Mouse (Mus musculus) liver, postnatal 0 days (tissue): ENCODE measurements around the gene Nipal4.

Experiments used
- CTCF ChIP-seq: sonication (generic); IDR thresholded peaks from 2 replicates; pipeline ENCODE4 v1.5.1; 2016; ENCODE audit warnings: antibody characterized with exemption, low read depth
- EP300 ChIP-seq: IDR thresholded peaks from 2 replicates; pipeline ENCODE4 v1.6.1; 2016; ENCODE audit warnings: antibody characterized with exemption, low read depth, mild to moderate bottlenecking

- TF ChIP-seq CTCF (no peak), EP300 (no peak)
These were observed 36.2 kb upstream of the Nipal4 start for GRCm38 (mm10) chr11:46202547-46202887.
